In genomic region chr9:90115308-90115700, GRCm38 (mm10) we compare ENCODE assay signal across 8 mouse cellular contexts. TPM values are rescaled to one million over a fixed set of nuclear protein-coding genes. Genes with fewer than 3 reads are reported as not detected.
A peak's percentile ranks its signal among the peaks of the same experiment; 100 is the strongest.
DNase-seq lines count a peak whose midpoint lies in the region; ATAC-seq and TF ChIP-seq lines count a peak whose summit lies in the region.

No protein-coding gene starts in this region.

- peaks cover 8% of the 10 kb centered on the region for H3K4me1 ChIP-seq in embryonic facial prominence, embryonic 14.5 days (ENCODE audit: control insufficient read depth, insufficient read depth, low read length)
- H3K4me1 ChIP-seq in intestine, embryonic 16.5 days (ENCODE audit: control insufficient read depth, insufficient read depth, low read length): peaks cover 9% of the 10 kb centered on the region
- H3K4me1 ChIP-seq in neural tube, embryonic 12.5 days: peaks cover 23% of the 10 kb centered on the region

- ATAC-seq in embryonic facial prominence, embryonic 14.5 days (ENCODE audit: low read depth): no peak
- no peak for ATAC-seq in intestine, embryonic 16.5 days
- no peak for ATAC-seq in neural tube, embryonic 12.5 days (ENCODE audit: low FRiP score, low read depth)

- peak overlapping the region; percentile 69 for H3K9ac ChIP-seq in embryonic facial prominence, embryonic 14.5 days (ENCODE audit: low read depth, low read length)
- H3K9ac ChIP-seq in intestine, embryonic 16.5 days (ENCODE audit: low read depth, low read length): peak overlapping the region; percentile 72
- peak overlapping the region; percentile 57; the same call in 1 of the 2 replicates for H3K9ac ChIP-seq in neural tube, embryonic 12.5 days

- DNase-seq in layer of hippocampus, adult 2 months (ENCODE audit: low spot score in 2 of 2): no peak
- DNase-seq in layer of hippocampus, adult 18-20 months (ENCODE audit: low spot score in 2 of 2): no peak
- no peak for DNase-seq in embryonic facial prominence, embryonic 14.5 days (ENCODE audit: low spot score)
- DNase-seq in frontal cortex, adult 2 months (ENCODE audit: extremely low spot score in 1 of 2, low spot score in 1 of 2): no peak
- DNase-seq in right cerebral cortex, adult 18-20 months: no peak
- DNase-seq in spleen, postnatal 4 days (ENCODE audit: low spot score in 2 of 2): no peak

- peak overlapping the region; percentile 98 for H3K4me3 ChIP-seq in layer of hippocampus, adult 2 months
- peak overlapping the region; percentile 96 for H3K4me3 ChIP-seq in embryonic facial prominence, embryonic 14.5 days (ENCODE audit: low read depth, low read length)
- peak overlapping the region; percentile 95 for H3K4me3 ChIP-seq in intestine, embryonic 16.5 days (ENCODE audit: low read length)
- no peak overlapping the region for H3K4me3 ChIP-seq in neural tube, embryonic 12.5 days

- no peaks in the 10 kb centered on the region for H3K36me3 ChIP-seq in embryonic facial prominence, embryonic 14.5 days (ENCODE audit: control insufficient read depth, insufficient read depth, low read length)
- no peaks in the 10 kb centered on the region for H3K36me3 ChIP-seq in intestine, embryonic 16.5 days (ENCODE audit: control insufficient read depth, insufficient read depth, low read length)
- H3K36me3 ChIP-seq in neural tube, embryonic 12.5 days: no peaks in the 10 kb centered on the region

- no peaks in the 10 kb centered on the region for H3K27me3 ChIP-seq in embryonic facial prominence, embryonic 14.5 days (replicated peaks; ENCODE audit: control insufficient read depth, insufficient read depth, low read length)
- H3K27me3 ChIP-seq in intestine, embryonic 16.5 days (replicated peaks; ENCODE audit: control insufficient read depth, insufficient read depth, low read length): no peaks in the 10 kb centered on the region
- H3K27me3 ChIP-seq in neural tube, embryonic 12.5 days (replicated peaks): no peaks in the 10 kb centered on the region

- H3K4me2 ChIP-seq in embryonic facial prominence, embryonic 14.5 days (ENCODE audit: low read depth, low read length): peak overlapping the region; percentile 90
- H3K4me2 ChIP-seq in intestine, embryonic 16.5 days (ENCODE audit: low read depth, low read length): peak overlapping the region; percentile 88
- H3K4me2 ChIP-seq in neural tube, embryonic 12.5 days (replicated peaks): peak overlapping the region; percentile 65

- no peaks in the 10 kb centered on the region for H3K9me3 ChIP-seq in embryonic facial prominence, embryonic 14.5 days (ENCODE audit: control insufficient read depth, low read length)
- H3K9me3 ChIP-seq in intestine, embryonic 16.5 days (ENCODE audit: control insufficient read depth, low read length): no peaks in the 10 kb centered on the region
- no peaks in the 10 kb centered on the region for H3K9me3 ChIP-seq in neural tube, embryonic 12.5 days

- TF ChIP-seq CTCF in layer of hippocampus, adult 2 months (conservative IDR thresholded peaks at IDR 0.05): no peak

- peak overlapping the region; percentile 100; the same call in 1 of the 2 replicates for H3K27ac ChIP-seq in layer of hippocampus, adult 2 months
- no peak overlapping the region for H3K27ac ChIP-seq in embryonic facial prominence, embryonic 14.5 days (replicated peaks; ENCODE audit: low read depth, low read length)
- no peak overlapping the region for H3K27ac ChIP-seq in intestine, embryonic 16.5 days (ENCODE audit: low read length)
- H3K27ac ChIP-seq in neural tube, embryonic 12.5 days: no peak overlapping the region

RNA-seq across cellular contexts. Expression of gene Morf4l1, which starts 0.7 kb away (rescaled TPM):
- total RNA-seq in layer of hippocampus, adult 2 months (2021): 100 to 1,000 TPM; 429 to 442 TPM
- total RNA-seq in layer of hippocampus, adult 18-20 months (2021): 100 to 1,000 TPM; 441 to 446 TPM
- polyA plus RNA-seq in embryonic facial prominence, embryonic 14.5 days (2014; fragmentation: Nextera tagmentation; extraction: Ambion mirVana): 445 and 477 TPM in 2 replicates
- polyA plus RNA-seq in intestine, embryonic 16.5 days (2015; fragmentation: Nextera tagmentation; extraction: Ambion mirVana): 281 and 302 TPM in 2 replicates
- 507 and 535 TPM in 2 replicates for polyA plus RNA-seq in neural tube, embryonic 12.5 days (2016; fragmentation: Nextera tagmentation; extraction: Ambion mirVana)
- 448 and 461 TPM in 2 replicates for polyA plus RNA-seq in frontal cortex, adult 2 months (2012; rRNA removed)

RNA-seq across cellular contexts. Expression of gene Adamts7, which starts 47.6 kb away (rescaled TPM):
- total RNA-seq in layer of hippocampus, adult 2 months (2021): under 1 TPM; 0.59 to 0.97 TPM
- total RNA-seq in layer of hippocampus, adult 18-20 months (2021): under 1 TPM; 0.32 to 0.36 TPM
- polyA plus RNA-seq in embryonic facial prominence, embryonic 14.5 days (2014; fragmentation: Nextera tagmentation; extraction: Ambion mirVana): 13.3 and 18.3 TPM in 2 replicates
- 11.7 TPM in 2 replicates for polyA plus RNA-seq in intestine, embryonic 16.5 days (2015; fragmentation: Nextera tagmentation; extraction: Ambion mirVana)
- 19.0 and 19.1 TPM in 2 replicates for polyA plus RNA-seq in neural tube, embryonic 12.5 days (2016; fragmentation: Nextera tagmentation; extraction: Ambion mirVana)
- 1.6 and 2.0 TPM in 2 replicates for polyA plus RNA-seq in frontal cortex, adult 2 months (2012; rRNA removed)
